Mouse (Mus musculus): ENCODE results near the gene C87499.

Gene C87499

DNA sequence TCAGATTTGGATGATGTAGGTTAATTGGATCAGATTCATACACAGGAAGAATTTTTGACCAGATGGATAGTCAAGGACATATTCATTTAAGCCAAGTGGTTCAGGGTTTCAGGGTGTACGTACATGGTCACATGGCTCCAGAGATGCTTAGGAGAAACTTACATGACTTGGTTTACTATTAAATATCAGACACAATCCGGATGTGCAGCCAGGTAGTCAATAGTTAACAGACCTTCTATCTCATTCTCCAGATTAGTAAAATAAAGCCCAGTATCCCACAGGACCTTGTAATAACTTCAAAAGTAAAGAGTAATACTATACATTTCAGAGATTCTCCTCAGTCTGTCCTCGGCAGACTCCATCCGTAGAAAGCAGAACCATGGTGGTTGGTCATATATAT is at the start of gene C87499:
C87499 (minus strand) TSS at position 101 of the 400 bp plus-strand sequence.
- DNase-seq (ENCODE audit: low read depth), result no peak

GRCm38 (mm10) chr4:88683812-88684211 is 49.6 kb upstream of the C87499 start, which contains the start of gene Ifna2:
TSS of gene Ifna2 (minus strand) at chr4:88683912.
- no peak for DNase-seq (ENCODE audit: low read depth)

- DNase-seq (ENCODE audit: low read depth), result no peak
Observed at GRCm38 (mm10) chr4:88681353-88681752, 47.1 kb upstream of the C87499 start.

DNA sequence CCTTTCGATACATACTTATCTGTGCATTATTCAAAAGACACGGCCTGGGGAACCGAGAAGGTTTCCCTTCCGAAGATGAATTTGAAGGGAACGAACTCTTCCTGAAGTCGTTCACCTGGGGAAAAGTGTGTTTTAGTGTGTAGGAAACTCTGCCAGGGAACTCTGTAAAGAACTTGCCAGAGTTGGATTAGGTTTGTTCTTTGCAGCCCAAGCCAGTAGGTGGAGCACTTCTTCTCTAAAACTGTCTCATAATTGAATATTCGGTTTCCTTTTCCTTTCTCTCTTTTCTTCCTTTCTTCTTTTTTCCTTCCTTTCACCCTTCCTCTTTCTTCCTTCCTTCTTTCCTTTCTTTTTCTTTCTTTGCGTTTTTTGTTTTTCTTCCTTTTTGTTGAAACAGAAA is 46.2 kb upstream of the C87499 start:
- DNase-seq (ENCODE audit: low read depth), result no peak

DNA sequence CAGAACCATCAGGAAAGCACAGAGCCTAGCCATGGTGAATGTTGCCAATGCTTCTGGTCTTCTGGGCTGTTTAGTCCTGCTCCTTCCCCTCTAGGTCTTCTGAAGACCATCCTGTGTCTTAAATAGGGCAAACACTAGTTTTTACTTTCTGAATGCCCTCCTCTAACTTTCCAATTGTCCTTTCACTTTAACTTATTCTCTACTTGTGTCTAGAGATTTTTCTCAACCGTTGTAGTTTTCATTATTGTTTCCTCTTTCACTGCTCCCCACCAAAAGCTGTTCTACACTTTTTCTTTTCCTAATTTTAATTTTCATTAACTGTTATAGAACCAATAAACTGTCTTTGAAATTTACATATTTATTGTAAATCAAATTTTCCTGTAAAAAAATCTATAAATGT is 42.6 kb upstream of the C87499 start, which contains the start of gene Ifna16:
Ifna16 (minus strand) TSS at position 101 of the 400 bp plus-strand sequence.
- no peak for DNase-seq (ENCODE audit: low read depth)

- no peak for DNase-seq (ENCODE audit: low read depth)
Observed at GRCm38 (mm10) chr4:88655461-88655860, 21.2 kb upstream of the C87499 start.

- DNase-seq (ENCODE audit: low read depth), result no peak
Observed at GRCm38 (mm10) chr4:88653644-88654043, 19.4 kb upstream of the C87499 start.

GRCm38 (mm10) chr4:88644359-88644758 is 10.1 kb upstream of the C87499 start, which contains the start of gene Ifna13:
TSS of gene Ifna13 (minus strand) at chr4:88644459.
- DNase-seq (ENCODE audit: low read depth), result no peak

GRCm38 (mm10) chr4:88642526-88642925 is 8.3 kb upstream of the C87499 start:
- no peak for DNase-seq (ENCODE audit: low read depth)

DNA sequence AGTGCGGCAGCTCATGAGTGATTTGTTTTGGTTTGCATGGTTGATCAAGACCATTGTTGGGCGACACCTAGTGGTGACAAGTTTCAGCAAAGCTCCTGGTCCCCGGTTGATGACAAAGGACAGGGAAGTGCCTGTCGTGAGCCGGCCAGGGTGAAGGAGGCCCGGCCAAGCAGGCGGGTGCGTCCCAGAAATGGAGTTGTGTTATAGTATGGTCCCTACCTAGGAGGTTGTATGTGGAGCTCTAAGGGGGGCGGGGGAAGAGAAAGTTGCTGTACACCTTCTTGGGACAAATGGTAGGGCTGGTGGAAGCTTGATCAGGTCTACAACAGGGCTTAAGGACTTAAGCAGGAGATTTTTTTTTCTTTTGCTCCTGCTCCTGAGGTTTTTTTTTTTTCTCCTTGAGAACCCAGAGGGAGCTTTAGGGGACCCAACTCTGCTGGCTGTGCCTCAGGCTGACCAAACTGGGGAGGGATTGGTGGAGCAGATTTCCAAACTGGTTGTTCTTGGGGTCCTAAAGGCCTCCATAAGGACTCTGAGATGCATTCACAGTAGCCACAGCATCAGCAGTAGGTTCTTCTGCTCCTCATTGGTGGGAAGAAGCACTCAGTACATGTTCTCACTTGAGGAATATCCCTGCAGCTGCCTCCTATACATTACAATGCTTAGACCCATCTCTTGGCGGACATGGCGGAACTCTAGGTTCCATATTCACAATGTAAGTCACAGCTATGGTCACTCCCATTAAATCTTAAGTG is 7.0 kb upstream of the C87499 start:
- DNase-seq (ENCODE audit: low read depth), result peak; percentile 100

- no peak for DNase-seq (ENCODE audit: low read depth)
Observed at GRCm38 (mm10) chr4:88640704-88641076, 6.5 kb upstream of the C87499 start.

- no peak for DNase-seq (ENCODE audit: low read depth)
Observed at GRCm38 (mm10) chr4:88603276-88603675, 30.9 kb downstream of the C87499 start, which contains the start of gene Ifna12. TSS of gene Ifna12 (minus strand) at chr4:88603376.

DNA sequence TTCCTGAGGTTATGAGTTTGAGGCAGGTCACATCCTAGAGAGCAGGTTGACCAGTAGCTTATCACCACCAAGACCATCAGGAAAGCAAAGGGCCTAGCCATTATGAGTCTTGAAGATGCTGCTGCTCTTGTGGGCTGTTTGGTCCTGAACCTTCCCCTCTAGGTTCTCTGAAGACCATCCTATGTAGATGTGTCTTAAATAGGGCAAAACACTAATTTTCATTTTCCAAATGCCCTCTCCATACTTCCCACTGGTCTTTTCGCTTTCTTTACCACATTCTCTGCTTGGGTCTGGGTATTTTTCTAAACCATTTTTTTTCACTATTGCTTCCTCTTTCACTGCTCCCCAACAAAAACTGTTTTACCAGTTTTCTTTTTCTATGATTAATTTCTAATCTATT is 41.9 kb downstream of the C87499 start, which contains the start of gene Ifna9:
Ifna9 (minus strand) TSS at position 101 of the 400 bp plus-strand sequence.
- DNase-seq (ENCODE audit: low read depth), result no peak

Data from c-Kit-positive CD71-negative TER-119-negative erythroid progenitor cells, embryonic 14.5 days (primary cell).